Mouse (Mus musculus) liver, embryonic 14.5 days (tissue): ENCODE results near the gene Gm7075.

ENCODE experiments used
- CTCF ChIP-seq: IDR thresholded peaks from 2 replicates; pipeline ENCODE4 v1.5.1; 2016; ENCODE audit warnings: antibody characterized with exemption, low read depth, control low read depth
- EP300 ChIP-seq: IDR thresholded peaks from 2 replicates; pipeline ENCODE4 v1.6.1; 2016; ENCODE audit warnings: antibody characterized with exemption, low read depth

DNA sequence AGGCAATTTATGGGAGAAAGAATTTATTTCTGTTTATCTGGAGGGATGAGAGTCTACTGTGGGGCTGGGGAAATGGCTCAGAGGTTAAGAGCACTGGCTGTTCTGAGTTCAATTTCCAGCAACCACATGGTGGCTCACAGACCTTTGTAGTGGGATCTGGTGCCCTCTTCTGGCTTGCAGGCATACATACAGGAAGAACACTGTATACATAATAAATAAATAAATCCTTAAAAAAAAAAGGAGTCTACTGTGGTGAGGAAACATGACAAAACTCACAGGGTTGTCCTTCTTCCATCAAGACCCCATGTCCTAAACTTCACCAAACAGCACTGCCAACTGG is 2.9 kb upstream of the Gm7075 start:
- no peak for TF ChIP-seq EP300
- TF ChIP-seq CTCF, result peak; percentile 76
